Mouse (Mus musculus) cerebellum, postnatal 36 days (tissue): ENCODE measurements around the gene Amt.
"Not testable (repeated sequence)": the region's sequence is repeated elsewhere in the genome, so short reads cannot be mapped to it uniquely, and the experiment has no call there.

Source experiments
- DNase-seq, 2 experiments: peaks; one replicate each; pipeline ENCODE4 v3.0.0; 2021 to 2022; ENCODE audit warnings: mixed read lengths in 2 of 2

Amt gene

DNA sequence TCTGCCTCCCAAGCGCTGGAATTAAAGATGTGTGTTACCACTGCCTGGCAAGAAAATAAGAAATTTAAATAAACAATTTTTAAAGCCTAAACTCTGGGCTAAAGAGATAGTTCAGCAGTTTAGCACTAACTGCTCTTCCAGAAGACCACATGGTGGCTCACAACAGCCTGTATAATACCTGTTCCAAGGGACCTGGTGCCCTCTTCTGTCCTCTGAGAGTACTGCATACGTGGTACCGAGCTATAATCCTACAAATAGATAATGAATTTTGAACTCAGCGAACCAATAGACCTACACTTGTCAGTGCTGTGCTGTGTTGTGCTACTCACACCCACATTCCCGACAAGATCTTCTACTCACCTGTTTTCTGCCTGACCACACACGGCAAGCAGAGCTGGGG is 12.2 kb upstream of the Amt start:
- DNase-seq: peak; percentile 72 to 83

DNA sequence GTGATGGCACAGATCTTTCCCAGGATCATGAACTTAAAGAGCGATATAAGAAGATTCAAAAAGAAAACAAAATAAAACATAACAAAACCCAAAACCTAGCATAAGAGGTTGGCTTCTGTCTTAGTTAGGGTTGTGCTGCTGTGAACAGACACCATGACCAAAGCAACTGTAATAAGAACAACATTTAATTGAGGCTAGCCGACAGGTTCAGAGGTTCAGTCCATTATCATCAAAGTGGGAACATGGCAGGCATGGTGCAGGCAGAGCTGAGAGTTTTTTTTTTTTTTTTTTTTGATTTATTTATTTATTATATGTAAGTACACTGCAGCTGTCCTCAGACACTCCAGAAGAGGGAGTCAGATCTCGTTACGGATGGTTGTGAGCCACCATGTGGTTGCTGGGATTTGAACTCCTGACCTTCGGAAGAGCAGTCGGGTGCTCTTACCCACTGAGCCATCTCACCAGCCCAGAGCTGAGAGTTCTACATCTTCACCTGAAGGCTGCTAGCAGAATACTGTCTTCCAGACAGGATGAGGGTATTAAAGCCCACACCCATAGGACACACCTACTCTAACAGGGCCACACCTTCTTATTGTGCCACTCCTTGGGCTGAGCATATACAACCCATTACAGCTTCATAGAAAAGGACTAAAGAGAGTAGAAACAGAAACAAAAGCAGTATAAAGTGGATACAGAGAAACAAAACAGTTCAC is 9.0 kb upstream of the Amt start:
- not testable (repeated sequence) for DNase-seq

DNA sequence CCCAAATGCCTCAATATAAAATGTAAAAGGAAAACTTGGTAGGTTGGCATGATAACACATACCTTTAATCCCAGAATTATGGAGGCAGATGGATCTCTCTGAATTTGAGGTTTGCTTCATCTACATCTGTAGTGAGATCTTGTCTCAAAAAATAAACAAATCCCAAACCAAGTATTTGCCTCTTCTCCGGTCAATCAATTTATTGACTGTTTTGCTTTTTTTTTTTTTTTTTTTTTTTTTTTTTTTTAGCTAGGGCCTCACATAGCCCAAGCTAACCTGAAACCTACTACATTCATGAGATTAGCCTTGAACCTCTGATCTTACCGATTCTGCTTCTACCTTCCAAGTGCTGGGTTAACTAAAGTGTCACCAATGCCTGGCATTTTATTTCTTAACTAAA is 7.3 kb upstream of the Amt start:
- no peak for DNase-seq

DNA sequence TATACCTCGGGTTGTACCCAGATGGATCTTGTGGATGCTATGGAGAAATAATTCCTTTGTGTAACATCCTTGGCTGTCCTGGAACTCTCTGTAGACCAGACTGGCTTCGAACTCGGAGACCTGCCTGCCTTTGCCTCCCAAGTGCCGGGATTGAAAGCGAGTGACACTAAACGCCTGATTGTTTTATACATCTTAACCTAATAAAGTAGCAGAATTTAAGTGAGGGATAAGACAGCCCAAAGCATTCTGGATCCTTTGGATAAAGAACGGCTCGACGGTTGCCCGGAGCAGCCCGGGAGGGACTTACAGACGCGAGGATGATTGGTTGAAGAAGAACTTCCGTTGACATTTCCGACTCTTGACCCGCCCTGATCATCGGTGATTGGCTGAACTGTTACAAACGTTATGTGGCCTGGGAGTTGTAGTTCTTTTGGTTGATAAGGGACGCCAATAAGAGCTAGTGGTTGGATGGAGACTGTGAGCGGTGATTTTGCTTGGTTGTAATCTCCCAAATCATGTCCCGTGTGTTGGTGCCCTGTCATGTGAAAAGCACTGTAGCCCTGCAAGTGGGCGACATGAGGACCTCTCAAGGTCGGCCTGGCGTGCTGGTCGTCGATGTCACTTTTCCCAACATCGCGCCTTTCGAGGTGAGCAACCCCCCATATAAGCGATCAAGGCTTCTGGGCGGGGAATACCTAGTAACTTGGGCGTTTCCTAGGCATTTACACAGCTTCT is 6.5 kb upstream of the Amt start, which contains the start of gene Nicn1:
Nicn1 (plus strand) TSS at position 414 of the 735 bp plus-strand sequence.
- peak; percentile 87 to 89 for DNase-seq

DNA sequence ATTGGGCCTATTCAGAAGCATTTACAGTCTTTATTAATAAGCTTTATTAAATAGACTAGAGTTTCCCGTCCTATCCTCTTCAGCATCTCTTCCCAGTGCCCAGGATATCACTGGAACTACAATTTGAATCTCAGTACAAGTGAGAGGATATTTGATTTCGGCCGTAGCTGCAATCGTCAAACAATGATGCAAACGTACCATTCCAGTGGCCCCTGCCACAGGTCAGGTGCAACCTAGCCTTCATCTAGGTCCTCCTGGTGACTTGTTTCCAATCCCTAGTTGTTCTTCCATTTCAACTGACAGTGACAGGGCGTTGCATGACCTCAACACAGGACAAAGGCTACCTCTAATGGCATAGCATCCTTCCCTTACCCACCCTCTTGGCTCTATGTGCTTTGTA is 5.9 kb upstream of the Amt start:
- no peak for DNase-seq

DNA sequence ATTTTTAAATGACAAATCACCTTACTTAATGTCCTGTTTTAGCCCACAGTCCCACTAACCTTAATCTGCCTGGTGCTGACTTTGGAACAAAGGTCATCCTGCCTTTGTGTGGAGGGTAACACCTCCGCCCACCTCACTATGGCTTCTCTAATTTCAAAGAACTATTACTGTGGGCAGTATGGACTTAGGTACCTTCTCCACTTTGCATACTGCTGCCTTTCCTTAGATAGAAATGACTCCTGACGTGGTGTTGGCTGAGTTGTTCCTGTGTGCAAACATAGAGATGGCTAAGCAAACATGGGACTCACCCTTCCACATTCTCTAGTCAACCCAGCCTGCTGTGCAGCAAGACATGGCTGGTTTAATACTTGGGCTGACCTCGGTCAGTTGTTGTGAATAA is 5.2 kb downstream of the Amt start:
- DNase-seq: no peak

DNA sequence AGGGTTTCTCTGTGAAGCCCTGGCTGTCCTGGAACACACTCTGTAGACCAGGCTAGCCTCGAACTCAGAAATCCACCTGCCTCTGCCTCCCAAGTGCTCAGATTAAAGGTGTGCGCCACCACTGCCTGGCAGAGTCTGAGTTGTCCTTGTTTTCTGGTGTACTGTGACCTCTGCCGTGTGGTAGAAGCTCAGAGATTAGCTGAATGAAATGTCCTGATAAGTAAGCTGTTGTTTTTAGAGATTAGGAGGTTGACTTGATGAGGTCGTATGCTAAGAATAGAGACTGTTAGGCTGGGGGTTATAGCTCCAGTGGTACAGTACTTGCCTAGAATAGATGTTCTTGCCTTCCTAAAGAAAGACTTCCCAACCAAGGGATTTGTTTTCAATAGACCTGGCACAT is 8.1 kb downstream of the Amt start:
- DNase-seq: no peak

DNA sequence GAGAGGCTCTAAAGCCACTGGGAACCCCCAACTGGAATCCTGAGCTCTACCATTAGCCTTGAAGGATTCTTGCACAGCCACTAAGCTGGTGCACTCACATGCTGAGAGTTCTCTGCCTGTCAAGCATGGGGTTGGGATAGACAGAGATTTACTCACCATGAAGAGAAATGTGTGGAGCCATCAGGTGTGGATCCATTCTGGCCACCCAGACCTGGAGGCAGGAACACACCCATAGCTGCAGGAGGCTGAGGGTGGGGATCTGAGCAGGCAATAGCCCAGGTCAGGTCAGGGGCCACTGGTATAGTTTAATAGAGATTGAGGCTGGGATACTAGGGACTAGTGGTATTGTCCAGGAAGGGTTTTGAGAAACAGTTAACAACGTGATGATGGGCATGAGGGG is 8.5 kb downstream of the Amt start:
- no peak for DNase-seq

DNA sequence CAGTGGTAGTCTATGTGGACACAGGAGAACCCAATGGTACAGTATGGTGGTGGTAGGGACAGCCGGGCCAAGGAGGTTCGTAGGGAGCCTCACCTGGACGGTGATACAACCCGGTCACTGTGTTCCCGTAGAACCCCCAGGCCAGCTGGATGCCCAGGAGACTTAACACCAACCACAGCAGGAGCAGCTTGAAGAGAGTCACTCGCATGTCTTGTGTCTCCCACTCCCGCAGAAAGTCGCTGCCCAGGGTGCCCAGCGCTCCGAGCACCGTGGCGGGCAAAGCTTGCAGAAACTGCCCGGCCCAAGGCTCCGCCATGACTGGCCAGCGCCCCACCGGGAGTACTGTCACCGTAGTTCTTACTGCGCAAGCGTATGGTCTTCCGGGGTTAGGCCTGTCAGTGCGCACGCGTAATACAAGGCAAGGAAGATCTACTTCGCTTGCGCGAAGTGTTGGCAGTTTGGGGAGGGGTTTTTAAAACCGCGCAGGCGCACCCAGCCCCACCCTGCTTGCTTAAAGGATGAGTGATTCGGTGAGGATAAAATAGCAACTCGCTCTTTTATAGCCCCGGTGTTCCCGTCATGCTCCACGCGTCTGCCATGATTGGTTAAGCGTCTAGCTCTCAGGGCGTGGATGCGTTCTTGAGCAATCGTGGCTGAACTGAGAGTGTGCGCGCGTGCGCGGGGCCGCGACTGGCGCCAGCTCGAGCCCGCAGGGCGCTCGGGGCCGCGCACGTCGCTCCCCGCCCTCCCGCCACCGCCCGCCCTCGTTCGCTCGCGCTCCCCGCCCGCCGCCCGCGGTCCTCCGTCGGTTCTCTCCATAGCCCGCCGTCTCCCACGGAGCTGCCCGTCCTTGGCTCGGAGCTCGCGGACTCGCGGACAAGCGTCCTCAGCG is 9.2 kb downstream of the Amt start, which contains the start of the genes Rhoa and Tcta:
Rhoa (plus strand) TSS at position 501 of the 892 bp plus-strand sequence.
Tcta (minus strand) TSS at position 532 of the 892 bp plus-strand sequence.
- DNase-seq: peak; percentile 97 to 99

DNA sequence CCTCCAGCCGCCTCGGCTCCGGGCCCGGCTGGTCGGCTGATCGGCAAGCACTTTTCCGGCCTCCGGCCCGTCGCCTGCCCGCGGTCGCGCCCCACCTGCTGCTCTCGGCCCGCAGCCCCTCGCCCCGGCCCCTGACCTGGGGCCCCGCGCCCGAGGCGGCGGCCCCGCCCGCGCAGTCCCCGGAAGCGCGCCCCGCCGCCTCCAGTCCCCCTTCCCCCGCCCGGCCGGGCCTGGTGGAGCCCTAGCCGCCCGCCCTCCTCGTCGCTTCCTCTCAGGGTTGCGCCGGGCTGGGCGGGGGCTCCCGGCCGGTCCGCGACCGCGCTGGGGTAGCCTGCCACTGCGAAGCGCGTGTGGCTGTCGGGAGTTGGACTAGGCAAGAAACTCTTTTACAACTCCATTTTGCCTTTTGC is 9.9 kb downstream of the Amt start:
- DNase-seq: peak in 1 of 2 experiments; percentile 74

DNA sequence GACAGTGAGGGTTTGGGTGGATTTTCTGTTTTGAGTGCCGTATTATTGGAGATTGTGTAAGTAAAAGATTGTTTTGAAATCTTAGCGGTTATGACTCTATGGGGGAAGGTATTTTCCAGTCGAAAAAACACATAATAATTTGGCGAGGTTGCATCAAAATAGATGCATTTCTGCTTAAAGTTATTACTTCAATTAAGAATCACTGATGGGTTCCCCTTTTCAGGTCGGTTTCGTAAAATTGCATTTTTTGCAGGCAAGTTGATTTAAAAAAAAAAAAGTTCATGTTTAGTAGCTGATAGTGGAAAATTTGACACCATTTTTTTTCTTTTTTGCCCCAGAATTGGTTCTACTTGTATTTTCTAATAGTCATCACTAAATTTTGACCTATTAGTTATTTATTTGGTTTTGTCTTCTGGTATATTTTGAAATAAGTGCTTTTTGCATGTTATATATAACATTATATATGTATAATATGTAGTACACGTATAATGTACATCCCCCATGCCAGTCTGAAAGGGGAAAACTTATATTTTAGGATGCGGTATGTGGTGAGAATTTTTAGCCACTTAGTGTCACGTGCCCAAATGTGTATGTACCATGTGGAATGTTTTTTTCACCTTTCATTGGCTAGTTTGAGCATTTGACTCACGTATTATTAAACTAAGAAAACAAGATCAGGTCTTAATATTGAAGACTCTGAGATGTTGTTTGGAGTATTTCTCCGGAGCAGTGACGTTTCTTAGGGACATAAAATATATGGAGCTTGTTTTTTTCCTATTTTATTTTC is 10.6 kb downstream of the Amt start:
- no peak for DNase-seq

DNA sequence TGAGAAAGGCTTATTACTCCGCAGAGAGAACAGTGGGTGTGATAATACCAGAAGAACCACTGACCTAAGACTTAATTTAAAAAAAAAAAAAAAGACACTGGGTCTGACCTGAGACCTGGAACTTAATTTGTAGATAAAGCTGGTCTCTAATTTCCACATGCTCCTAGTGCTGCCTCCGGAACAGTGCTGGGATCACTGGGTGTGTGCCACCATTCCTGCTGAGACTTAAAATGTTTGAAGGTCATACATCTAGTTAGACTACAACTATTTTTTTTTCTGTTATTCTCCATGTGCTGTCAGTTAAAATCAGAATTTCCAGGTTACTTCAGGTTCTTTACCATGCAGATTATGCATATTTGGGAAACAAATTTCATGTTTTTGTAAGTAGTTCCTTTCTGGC is 11.5 kb downstream of the Amt start:
- DNase-seq: no peak

DNA sequence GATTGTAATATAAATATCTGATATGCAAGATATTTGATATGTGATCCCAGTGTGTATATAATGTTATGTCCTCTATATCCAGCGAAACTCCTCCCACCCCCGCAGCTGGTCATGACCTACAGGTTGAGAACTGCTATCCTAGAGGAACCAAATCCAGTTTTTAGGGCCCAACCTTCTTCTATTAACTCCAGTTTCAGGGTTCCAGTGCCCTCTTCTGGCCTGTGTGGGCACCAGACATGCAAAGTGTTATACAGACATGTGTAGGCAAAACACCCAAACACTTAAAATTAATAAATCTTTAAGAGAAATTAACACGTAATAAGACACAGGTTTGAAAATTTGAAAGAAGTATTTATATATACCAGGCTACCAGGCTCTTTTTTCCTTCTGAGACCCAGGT is 20.9 kb downstream of the Amt start:
- DNase-seq: no peak

DNA sequence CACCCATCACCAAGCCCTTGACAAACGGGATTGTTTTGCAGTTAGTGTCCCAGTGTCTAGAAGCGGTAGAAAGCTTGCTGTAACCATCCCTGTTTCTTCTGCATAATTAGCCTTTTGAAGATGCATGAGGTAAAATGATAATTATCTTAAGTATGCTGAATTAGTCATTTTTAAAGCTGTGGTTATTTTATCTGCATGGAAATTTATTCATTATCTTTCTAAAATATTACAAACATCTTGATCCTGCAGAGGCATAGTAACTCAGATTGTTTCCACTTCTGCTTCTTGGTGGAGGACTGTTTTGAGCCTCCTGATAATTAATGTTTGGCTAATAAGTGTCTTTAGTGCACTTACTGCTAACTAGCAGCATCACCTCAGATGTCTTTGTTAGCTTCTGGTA is 21.8 kb downstream of the Amt start:
- no peak for DNase-seq

DNA sequence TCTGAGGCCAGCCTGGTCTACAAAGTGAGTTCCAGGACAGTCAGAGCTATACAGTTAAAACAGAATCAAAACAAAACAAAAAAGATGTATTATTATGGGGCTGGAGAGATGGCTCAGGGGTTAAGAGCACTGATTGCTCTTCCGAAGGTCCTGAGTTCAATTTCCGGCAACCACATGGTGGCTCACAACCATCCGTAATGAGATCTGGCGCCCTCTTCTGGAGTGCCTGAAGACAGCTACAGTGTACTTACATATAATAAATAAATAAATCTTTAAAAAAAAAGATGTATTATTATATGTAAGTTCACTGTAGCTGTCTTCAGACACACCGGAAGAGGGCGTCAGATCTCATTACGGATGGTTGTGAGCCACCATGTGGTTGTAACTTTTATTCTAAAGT is 25.4 kb downstream of the Amt start:
- not testable (repeated sequence) for DNase-seq

DNA sequence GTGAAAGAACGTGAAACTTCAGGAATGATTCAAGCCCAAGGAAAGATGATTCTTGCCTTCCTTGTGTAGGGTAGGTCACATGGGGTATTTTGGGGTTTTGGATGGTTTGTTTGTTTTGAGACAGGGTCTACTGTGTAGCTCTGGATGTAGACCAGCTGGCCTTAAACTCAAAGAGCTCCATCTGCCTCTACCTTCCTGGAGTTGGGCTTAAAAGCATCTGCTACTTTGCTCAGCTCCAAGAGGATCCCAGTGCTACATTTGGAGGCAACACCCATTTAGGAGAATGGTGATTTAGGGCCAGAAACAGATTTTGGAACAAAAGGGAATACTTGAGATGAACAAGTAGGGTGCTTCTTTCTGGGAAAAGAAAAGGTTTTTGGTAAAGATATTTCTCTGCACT is 28.1 kb downstream of the Amt start:
- peak in 1 of 2 experiments; percentile 32 for DNase-seq

DNA sequence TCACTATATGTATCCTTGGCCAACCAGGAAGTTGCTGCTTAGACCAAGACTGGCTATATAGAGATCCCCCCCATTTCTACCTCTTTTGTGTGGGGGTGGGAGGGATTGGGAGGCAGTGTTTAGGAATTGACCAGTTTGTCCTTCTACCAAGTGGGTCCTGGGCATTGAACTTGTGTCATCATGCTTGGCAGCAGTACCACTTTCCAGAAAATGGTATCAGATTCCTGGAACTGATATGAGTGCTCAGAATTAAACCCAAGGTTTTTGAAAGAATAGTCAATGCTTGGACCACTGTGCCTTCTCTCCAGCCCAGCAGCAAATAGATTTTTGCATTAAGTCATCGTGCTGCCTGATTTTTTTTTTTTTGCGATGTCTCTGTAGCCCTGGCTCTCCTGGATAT is 29.2 kb downstream of the Amt start:
- DNase-seq: no peak

DNA sequence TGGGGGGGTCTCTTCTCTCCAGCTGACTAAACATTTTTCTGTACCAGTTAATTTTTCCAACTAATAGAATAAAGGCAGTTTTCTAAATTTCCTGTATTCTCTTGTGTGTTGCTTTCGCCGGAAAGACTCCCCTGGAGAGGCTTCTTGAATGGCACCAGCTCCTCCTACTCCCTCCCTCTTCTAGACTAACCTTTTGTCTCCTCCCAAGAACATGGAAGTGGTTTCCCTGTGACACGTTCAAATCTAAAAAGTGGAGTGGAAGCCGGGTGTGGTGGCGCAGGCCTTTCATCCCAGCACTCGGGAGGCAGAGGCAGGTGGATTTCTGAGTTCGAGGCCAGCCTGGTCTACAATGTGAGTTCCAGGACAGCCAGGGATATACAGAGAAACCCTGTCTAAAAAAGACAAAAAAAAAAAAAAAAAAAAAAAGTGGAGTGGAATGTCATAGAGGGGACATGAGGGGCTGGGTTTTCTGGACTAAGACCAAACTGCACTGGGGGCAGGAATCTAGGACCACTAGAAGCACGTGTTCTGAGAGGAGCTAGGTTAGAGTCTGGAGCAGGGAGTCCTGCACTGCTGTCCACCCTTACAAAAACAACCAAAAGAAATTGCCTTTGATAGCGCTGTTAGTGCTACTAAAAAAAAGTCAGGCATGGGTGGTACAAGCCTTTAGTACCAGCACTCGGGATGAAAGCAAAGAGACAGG is 41.3 kb downstream of the Amt start:
- no peak for DNase-seq

DNA sequence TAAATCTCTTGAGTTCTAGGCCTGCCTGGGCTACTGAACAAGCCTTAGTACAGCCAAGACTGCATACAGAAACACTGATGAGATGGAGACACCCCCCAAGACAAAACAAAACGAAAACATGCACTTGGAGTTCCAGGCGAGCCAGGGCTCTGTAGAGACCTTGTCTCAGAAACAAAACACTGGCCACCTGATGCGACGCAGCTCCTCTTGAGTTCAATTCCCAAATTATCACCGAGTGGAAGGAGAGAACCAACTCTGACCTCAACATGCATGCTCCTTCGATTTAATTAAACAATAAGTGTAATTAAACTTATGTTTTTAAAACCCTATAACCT is 41.9 kb downstream of the Amt start:
- no peak for DNase-seq

DNA sequence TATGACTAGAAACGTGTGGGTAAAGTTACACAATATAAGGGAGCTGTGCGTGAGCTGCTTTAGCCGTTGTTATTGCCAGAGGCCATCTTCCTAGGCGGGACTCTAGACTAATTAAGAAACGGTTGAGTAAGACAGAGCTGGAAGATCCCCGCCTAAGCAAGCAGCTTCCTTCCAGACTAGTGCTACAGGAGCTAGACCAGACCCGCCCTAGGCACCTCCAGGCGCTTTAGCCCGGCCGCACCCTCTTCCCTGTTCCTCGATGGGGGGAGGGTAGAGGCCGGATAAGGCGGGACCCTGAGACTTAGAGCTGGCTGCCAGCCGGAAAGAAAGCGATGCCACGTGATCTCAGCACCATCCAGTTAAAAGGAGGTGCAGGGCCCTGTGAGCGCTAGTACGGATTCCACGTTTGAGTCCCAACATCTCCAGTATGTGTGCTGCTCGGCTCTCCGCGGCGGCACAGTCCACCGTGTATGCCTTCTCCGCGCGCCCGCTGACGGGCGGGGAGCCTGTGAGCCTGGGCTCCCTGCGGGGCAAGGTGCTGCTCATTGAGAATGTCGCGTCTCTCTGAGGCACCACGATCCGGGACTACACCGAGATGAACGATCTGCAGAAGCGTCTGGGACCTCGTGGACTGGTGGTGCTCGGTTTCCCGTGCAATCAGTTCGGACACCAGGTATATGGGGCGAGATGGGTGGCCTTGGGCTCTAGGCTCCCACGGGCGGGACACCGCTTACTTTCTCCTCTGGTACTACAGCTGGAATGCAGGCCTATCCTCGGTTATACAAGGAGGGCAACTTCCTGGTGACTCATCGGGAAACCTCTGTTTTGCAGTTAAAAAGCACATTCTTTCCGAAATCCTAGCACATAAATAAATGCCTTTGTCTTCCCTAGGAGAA is 42.5 kb downstream of the Amt start, which contains the start of gene Gpx1:
Gpx1 (plus strand) TSS at position 18 of the 896 bp plus-strand sequence.
- peak; percentile 81 to 83 for DNase-seq

DNA sequence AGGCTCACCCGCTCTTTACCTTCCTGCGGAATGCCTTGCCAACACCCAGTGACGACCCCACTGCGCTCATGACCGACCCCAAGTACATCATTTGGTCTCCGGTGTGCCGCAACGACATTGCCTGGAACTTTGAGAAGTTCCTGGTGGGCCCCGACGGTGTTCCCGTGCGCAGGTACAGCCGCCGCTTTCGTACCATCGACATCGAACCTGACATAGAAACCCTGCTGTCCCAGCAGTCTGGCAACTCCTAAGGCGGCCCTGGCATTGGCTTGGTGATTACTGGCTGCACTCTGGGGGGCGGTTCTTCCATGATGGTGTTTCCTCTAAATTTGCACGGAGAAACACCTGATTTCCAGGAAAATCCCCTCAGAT is 43.2 kb downstream of the Amt start:
- DNase-seq: peak; percentile 22 to 24
